8 mouse cellular contexts compared by ENCODE assay signal in genomic region chr11:6680397-6680818, GRCm38 (mm10). TPM values are rescaled to one million over a fixed set of nuclear protein-coding genes. Genes with fewer than 3 reads are reported as not detected.
A peak's percentile ranks its signal among the peaks of the same experiment; 100 is the strongest.
DNase-seq lines count a peak whose midpoint lies in the region; ATAC-seq and TF ChIP-seq lines count a peak whose summit lies in the region.

No protein-coding gene starts in this region.

- no peaks in the 10 kb centered on the region for H3K4me1 ChIP-seq in lung, embryonic 14.5 days (ENCODE audit: insufficient read depth)
- H3K4me1 ChIP-seq in stomach, postnatal 0 days (replicated peaks; ENCODE audit: control insufficient read depth, insufficient read depth): peaks cover 3% of the 10 kb centered on the region; the same call in 1 of the 2 replicates

- ATAC-seq in lung, embryonic 14.5 days (ENCODE audit: insufficient read depth): peak; percentile 68
- ATAC-seq in stomach, postnatal 0 days (ENCODE audit: low FRiP score, low TSS enrichment): peak; percentile 57; the same call in 1 of the 2 replicates

- H3K9ac ChIP-seq in lung, embryonic 14.5 days: no peak overlapping the region
- H3K9ac ChIP-seq in stomach, postnatal 0 days (ENCODE audit: low read length): peak overlapping the region; percentile 47; the same call in 1 of the 2 replicates

- H3K36me3 ChIP-seq in lung, embryonic 14.5 days (ENCODE audit: insufficient read depth): no peaks in the 10 kb centered on the region
- no peaks in the 10 kb centered on the region for H3K36me3 ChIP-seq in stomach, postnatal 0 days (ENCODE audit: control insufficient read depth, insufficient read depth, low read length)

- peak overlapping the region; percentile 35; the same call in 1 of the 2 replicates for H3K4me2 ChIP-seq in lung, embryonic 14.5 days
- H3K4me2 ChIP-seq in stomach, postnatal 0 days (replicated peaks; ENCODE audit: low read depth): no peak overlapping the region

- no peak overlapping the region for H3K4me3 ChIP-seq in lung, embryonic 14.5 days (ENCODE audit: low read depth, low read length)
- H3K4me3 ChIP-seq in stomach, postnatal 0 days (ENCODE audit: low read depth, low read length): no peak overlapping the region

- H3K27ac ChIP-seq in lung, embryonic 14.5 days (ENCODE audit: low read depth): no peak overlapping the region
- H3K27ac ChIP-seq in stomach, postnatal 0 days (replicated peaks): no peak overlapping the region

- DNase-seq in B cell, adult 2 months: peak; percentile 32 to 47
- peak; percentile 84 for DNase-seq in adrenal gland, postnatal 14 days
- peak; percentile 56 to 58 for DNase-seq in heart, adult 9 months (ENCODE audit: low spot score in 2 of 2)
- DNase-seq in kidney, adult 18-20 months: peak; percentile 82
- DNase-seq in lung, embryonic 14.5 days: peak; percentile 70
- peak; percentile 44 for DNase-seq in stomach, postnatal 0 days (ENCODE audit: low spot score)
- DNase-seq in left cerebral cortex, postnatal 4 days: no peak
- no peak for DNase-seq in spleen, postnatal 4 days (ENCODE audit: low spot score in 2 of 2)

- TF ChIP-seq EP300 in stomach, postnatal 0 days (optimal IDR thresholded peaks at IDR 0.05): no peak

- no peaks in the 10 kb centered on the region for H3K27me3 ChIP-seq in lung, embryonic 14.5 days (ENCODE audit: insufficient read depth, low read length)
- no peaks in the 10 kb centered on the region for H3K27me3 ChIP-seq in stomach, postnatal 0 days (ENCODE audit: control insufficient read depth, insufficient read depth, low read length)

- no peak for TF ChIP-seq CTCF in lung, embryonic 14.5 days (IDR thresholded peaks at IDR 0.05; ENCODE audit: low read depth)
- TF ChIP-seq CTCF in stomach, postnatal 0 days (IDR thresholded peaks at IDR 0.05; ENCODE audit: low read depth): no peak

- no peaks in the 10 kb centered on the region for H3K9me3 ChIP-seq in lung, embryonic 14.5 days (ENCODE audit: low read depth, low read length)
- H3K9me3 ChIP-seq in stomach, postnatal 0 days (ENCODE audit: control insufficient read depth, low read length): no peaks in the 10 kb centered on the region

- intact Hi-C loops in left cerebral cortex, postnatal 4 days (cut with DNase I): no loop called here

- 14% methylated on average over 10 of the region's 10 CpGs for WGBS in lung, embryonic 14.5 days
- WGBS in stomach, postnatal 0 days: 11% methylated on average over 10 of the region's 10 CpGs

RNA-seq across cellular contexts. Expression of gene Ramp3, which starts 22.1 kb away (rescaled TPM):
- 11.0 and 11.5 TPM in 2 replicates for total RNA-seq in adrenal gland, postnatal 14 days (2021)
- 1.2 and 1.9 TPM in 2 replicates for polyA plus RNA-seq in lung, embryonic 14.5 days (2014; fragmentation: Nextera tagmentation; extraction: Ambion mirVana)
- polyA plus RNA-seq in stomach, postnatal 0 days (2015; fragmentation: Nextera tagmentation; extraction: Ambion mirVana): 11.6 and 12.8 TPM in 2 replicates
- 10 to 100 TPM; 16.6 to 20.8 TPM for total RNA-seq in left cerebral cortex, postnatal 4 days (2021)

RNA-seq across cellular contexts. Expression of gene Wap, which starts 42.0 kb away (rescaled TPM):
- total RNA-seq in adrenal gland, postnatal 14 days (2021): not detected in 2 replicates
- not detected in 2 replicates for polyA plus RNA-seq in lung, embryonic 14.5 days (2014; fragmentation: Nextera tagmentation; extraction: Ambion mirVana)
- 2.6 and 5.3 TPM in 2 replicates for polyA plus RNA-seq in stomach, postnatal 0 days (2015; fragmentation: Nextera tagmentation; extraction: Ambion mirVana)
- not detected for total RNA-seq in left cerebral cortex, postnatal 4 days (2021)

RNA-seq across cellular contexts. Expression of gene Tbrg4, which starts 54.5 kb away (rescaled TPM):
- 85.1 and 90.4 TPM in 2 replicates for total RNA-seq in adrenal gland, postnatal 14 days (2021)
- 43.2 and 46.6 TPM in 2 replicates for polyA plus RNA-seq in lung, embryonic 14.5 days (2014; fragmentation: Nextera tagmentation; extraction: Ambion mirVana)
- 29.3 and 31.2 TPM in 2 replicates for polyA plus RNA-seq in stomach, postnatal 0 days (2015; fragmentation: Nextera tagmentation; extraction: Ambion mirVana)
- 10 to 100 TPM; 50.5 to 52.2 TPM for total RNA-seq in left cerebral cortex, postnatal 4 days (2021)

Comparison
In these comparisons a context has a peak if more than half of its experiments do, and no peak if none do; other contexts are left out.
1. DNase-seq: peak in B cell, adult 2 months (2 of 2), adrenal gland, postnatal 14 days (single experiment), heart, adult 9 months (2 of 2), kidney, adult 18-20 months (single experiment), lung, embryonic 14.5 days (single experiment) and stomach, postnatal 0 days (single experiment); none in left cerebral cortex, postnatal 4 days (single experiment) and spleen, postnatal 4 days (0 of 2).